Comparison of ENCODE assay signal across 28 mouse cellular contexts in the genomic region with DNA sequence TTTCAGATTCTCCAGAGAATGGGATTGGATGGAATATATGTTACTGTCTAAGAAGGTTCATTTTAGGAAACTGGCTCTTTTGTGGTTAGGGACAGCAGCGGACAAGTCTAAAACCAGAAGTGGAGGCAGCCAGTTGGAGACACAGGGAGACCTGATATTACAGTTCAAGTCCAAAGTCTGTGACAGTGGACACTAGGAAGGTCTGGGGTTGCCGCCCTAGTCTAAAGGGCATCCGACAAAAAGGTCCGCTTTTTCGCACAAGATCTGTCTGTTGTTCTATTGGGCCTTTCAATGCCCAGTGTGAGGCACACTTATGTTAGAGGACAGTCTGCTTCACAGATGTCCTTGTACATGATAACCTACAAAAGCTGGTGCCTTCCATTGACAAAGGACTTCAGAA.
"Had no signal": no experiment of that assay in that cellular context is flagged by ENCODE, and none has a peak within 500 bp of the region (broad histone marks: within the 10 kb centered on the region; RNA-seq: fewer than 3 reads in every experiment).

No protein-coding gene starts in this region.

- H3K27ac ChIP-seq: limb, embryonic 10.5 days; limb, embryonic 12.5 days; limb, embryonic 13.5 days; limb, embryonic 15.5 days; liver, embryonic 12.5 days; liver, embryonic 13.5 days; liver, embryonic 14.5 days; liver, embryonic 15.5 days; lung, embryonic 15.5 days; macrophage; midbrain, embryonic 10.5 days; midbrain, embryonic 12.5 days; midbrain, embryonic 13.5 days; midbrain, embryonic 15.5 days; neural tube, embryonic 12.5 days had no signal

- H3K36me3 ChIP-seq: limb, embryonic 10.5 days; limb, embryonic 12.5 days; limb, embryonic 13.5 days; limb, embryonic 15.5 days; liver, embryonic 12.5 days; liver, embryonic 13.5 days; liver, embryonic 15.5 days; lung, embryonic 15.5 days; midbrain, embryonic 10.5 days; midbrain, embryonic 12.5 days; midbrain, embryonic 13.5 days; midbrain, embryonic 15.5 days; neural tube, embryonic 12.5 days had no signal

- H3K27me3 ChIP-seq: limb, embryonic 12.5 days; limb, embryonic 13.5 days; limb, embryonic 15.5 days; liver, embryonic 12.5 days; liver, embryonic 13.5 days; liver, embryonic 15.5 days; lung, embryonic 15.5 days; megakaryocyte, embryonic 14.5 days; midbrain, embryonic 12.5 days; midbrain, embryonic 13.5 days; midbrain, embryonic 15.5 days; neural tube, embryonic 12.5 days had no signal

- DNase-seq: left cerebral cortex, postnatal 4 days; liver; liver, embryonic 13.5 days; liver, postnatal 0 days; lung, adult 18-20 months; lung, adult 2 months; lung, embryonic 14.5 days; lung, postnatal 10 days; lung, postnatal 14 days; lung, postnatal 36 days; lung, postnatal 4 days; midbrain, embryonic 14.5 days had no signal

- H3K4me1 ChIP-seq: limb, embryonic 15.5 days; liver, embryonic 12.5 days; liver, embryonic 13.5 days; liver, embryonic 15.5 days; lung, embryonic 15.5 days; megakaryocyte, embryonic 14.5 days; neural tube, embryonic 12.5 days had no signal

- H3K4me3 ChIP-seq: limb, embryonic 10.5 days; limb, embryonic 12.5 days; limb, embryonic 13.5 days; limb, embryonic 15.5 days; liver, embryonic 12.5 days; liver, embryonic 13.5 days; liver, embryonic 15.5 days; lung, embryonic 15.5 days; megakaryocyte, embryonic 14.5 days; midbrain, embryonic 10.5 days; midbrain, embryonic 12.5 days; midbrain, embryonic 13.5 days; midbrain, embryonic 15.5 days; myocyte; neural tube, embryonic 12.5 days had no signal
